Mouse (Mus musculus) adipocyte (in vitro differentiated cells): ENCODE measurements around the gene Nipbl.
"Not testable (repeated sequence)": the region's sequence is repeated elsewhere in the genome, so short reads cannot be mapped to it uniquely, and the experiment has no call there.

Experiments used
- DNase-seq: peaks from one replicate; pipeline ENCODE4 v3.0.0-alpha.2; 2016; ENCODE audit warnings: low spot score

The Nipbl gene

DNA sequence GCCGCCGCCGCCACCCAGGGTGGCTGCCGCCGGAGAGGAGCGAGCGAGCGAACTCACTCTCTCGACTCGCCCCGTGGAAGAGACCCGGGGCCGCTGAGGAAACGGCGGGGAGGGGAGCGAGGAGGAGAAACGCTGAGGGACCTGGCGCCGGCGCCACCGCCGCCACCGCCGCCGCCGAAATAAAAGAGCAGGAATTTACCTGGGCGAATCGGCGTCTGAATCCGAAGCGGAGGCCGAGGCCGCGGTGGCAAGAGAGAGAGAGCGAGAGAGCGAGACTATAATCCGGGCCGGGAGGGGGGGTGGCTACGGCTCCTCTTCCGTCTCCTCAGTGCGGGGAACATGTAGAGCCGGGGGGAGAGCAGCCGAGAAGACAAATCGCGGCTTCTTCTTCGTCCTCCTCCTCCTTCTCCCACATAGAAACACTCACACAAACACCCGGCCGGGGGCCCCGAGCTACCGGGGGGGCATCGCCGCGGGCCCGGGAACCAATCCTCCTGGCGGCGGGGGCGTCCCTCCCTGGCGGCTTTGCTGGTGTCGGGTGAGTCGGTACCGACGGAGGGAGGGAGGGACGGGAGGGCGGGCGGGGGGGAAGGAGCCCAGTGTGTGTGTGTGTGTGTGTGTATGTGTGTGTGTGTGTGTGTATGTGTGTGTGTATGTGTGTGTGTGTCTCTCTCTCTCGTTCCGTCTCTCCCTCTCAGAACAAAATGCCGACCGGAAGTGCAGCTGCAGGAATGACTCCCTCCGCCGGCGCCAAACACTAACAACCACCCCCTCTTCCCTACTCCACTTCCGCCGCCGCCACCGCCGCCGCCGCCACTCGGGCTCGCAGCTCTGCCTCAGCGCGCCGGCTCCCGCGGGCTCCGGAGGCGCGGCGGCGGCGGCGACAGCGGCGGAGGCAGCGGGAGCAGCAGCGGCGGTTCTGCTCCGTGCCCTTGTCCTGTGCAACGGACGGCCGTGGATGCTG, at the start of gene Nipbl:
Nipbl (minus strand) TSS at position 538 of the 964 bp plus-strand sequence.
- peak; percentile 98 for DNase-seq

DNA sequence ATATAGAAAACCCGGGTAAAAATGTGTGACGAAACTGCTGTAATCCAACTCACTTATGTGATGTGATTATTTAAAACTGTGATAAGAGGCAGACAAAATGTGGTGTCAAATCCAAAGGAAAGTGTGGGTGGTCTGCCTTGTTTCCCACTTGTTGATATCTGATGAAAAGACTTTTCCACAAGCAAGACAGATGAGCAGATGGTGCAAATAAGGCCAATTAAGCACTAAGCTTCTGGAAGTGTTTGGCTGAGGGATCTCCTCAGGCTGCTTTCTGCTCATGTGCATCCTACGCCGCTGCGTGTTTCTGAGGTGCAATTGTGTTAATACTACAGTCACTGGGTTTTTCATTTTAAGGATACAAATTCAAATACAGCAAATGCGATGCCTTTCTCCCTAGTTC, 41.0 kb upstream of the Nipbl start:
- DNase-seq = no peak

DNA sequence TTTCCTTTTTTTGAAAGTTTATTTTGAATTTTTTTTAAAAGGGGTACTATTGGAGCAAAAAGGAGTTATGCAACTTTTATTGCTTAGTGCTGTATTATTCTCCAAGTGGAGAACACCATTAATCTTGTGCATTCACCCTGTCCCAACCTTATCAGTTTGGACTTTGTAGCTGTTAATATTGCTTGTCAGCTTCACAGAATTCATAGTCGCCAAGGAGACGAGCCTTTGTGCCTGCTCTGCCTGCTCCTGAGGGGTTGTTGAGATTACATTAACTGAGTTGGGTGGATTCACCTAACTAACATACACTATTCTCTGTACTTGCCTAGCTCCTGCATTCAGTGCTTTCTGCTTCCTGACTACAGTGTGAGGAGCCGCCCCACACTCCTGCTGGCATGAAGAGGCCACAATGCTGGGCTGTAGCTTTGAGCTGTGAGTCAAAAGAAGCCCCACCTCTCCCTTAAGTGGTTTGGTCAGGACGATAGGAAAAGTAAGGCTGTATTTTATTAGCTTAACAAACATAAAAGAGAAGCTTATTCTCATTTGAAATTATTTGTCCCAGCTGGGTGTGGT, 24.8 kb upstream of the Nipbl start:
- no peak for DNase-seq

DNA sequence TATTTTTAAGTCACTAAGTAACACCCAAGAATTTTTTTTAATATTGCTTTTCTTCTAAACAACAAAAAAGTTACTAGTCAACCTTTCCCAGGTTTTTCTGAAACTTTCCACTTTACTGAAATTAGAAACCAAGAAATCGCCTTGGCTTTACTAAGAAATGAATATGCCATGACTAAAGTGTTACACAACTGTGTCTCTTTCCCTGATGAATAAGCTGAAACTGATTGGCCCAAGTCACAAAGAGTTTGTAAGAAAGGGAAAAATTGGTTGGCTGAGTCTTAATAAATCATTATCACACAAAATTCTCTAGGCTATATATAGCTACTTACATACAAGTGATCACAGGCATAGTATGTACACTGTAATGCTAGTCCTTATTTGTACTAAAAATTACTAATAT, 19.3 kb upstream of the Nipbl start:
- DNase-seq = peak; percentile 24

DNA sequence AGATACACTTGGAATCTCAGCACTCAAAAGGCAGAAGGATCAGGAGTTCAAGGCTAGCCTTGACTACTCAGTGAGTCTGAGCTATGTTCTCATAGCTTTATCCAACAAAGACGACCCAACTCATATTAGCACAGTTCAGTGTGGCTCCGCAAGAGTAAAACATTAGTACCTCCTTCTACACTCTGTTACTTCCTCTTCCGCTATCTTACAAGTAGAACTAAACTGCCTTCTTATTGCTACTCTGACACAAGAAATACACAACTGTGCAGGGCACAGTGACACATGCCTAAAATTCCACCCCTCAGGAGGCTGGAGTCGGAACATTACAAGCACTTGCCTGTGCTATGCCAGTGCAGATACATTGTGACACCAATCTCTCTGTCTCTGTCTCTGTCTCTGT, 18.5 kb upstream of the Nipbl start:
- DNase-seq = no peak

DNA sequence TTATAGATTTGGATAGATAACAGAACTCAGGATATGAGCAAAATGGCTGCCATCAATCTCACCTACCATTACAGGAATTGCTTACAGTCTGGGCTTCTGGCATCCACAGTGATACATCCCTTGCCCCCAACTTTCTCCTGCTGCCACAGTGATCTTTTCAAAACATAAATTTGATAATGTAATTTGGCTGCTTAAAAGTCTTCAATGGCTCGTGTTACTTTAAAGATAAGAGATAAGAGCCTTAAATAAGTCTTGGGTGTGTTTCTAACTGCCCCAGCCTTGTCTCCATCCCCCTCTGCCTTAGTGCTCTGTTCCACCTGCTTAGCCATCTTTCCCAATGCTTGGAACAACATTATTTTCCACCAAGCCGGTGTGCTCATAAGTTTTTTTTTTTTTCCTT, 16.6 kb upstream of the Nipbl start:
- no peak for DNase-seq

DNA sequence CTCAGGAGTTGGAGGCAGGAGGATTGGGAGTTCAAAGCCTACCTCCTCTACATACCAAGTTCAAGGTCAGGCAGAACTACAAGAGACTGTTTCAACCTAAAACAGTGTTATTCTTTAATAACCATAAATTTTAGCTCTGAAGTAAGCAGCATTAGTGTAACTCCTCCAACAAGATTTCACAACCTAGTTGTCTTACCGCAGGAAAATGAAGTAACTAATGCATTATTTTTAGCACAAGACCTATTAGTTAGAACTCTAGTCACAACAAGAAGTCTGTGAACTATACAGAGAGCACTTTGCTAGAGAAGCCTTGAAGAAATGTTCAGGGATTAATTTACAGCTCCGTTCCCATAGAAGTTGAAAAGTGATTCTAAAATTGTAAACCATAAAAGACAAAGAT, 15.7 kb upstream of the Nipbl start:
- no peak for DNase-seq

DNA sequence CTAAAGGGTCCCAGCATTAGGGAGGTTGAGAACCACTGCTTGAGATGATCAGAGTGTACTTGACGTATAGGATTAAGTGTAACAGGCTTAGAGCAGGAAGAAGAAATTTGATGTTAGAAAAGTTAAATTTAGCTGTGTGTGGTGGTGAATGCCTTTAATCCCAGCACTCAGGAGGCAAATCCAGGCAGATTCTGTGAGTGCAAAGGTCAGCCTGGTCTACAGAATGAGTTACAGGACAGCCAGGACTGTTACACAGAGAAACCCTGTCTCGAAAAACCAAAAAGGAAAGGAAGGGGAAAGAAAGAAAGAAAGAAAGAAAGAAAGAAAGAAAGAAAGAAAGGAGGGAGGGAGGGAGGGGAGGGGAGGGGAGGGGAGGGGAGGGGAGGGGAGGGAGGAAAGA, 12.0 kb upstream of the Nipbl start:
- not testable (repeated sequence) for DNase-seq

DNA sequence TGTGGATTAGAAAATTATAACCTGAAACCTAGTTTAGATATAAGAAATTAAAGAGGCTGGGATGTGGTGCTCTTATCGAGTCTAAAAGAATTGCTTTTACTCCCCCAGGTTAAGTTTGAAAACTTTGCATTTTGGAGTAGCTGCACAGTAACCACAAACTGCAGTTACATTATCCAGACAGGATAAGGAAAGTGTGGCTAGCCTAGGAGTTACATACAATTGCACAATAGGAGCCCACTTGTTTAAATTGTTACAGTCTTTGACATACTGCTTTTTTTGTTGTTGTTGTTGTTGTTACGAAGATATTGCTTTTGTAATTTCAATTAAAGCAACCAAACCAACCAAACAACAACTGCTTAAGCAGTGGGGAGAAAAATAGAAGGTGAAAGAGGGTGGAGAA, 11.2 kb upstream of the Nipbl start:
- DNase-seq = no peak

DNA sequence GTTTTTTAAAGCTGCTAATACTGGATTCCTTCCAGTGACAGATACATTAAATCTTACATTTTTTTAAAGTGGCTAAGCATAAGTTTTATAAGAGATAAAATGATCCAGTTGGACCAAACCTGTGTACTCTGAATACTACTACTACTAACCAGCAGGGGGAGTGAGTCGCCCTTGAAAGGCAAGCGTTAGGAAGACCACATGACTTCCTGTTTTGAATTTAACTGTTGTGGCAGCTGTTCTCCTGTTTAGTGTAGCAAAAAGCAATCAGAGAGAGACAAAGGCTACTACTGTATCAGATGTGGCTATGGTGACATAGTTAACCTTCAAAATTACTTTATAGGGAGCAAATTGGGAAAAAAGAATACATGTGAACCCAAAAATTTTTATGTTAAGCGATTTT, 6.8 kb upstream of the Nipbl start:
- DNase-seq = peak; percentile 87

DNA sequence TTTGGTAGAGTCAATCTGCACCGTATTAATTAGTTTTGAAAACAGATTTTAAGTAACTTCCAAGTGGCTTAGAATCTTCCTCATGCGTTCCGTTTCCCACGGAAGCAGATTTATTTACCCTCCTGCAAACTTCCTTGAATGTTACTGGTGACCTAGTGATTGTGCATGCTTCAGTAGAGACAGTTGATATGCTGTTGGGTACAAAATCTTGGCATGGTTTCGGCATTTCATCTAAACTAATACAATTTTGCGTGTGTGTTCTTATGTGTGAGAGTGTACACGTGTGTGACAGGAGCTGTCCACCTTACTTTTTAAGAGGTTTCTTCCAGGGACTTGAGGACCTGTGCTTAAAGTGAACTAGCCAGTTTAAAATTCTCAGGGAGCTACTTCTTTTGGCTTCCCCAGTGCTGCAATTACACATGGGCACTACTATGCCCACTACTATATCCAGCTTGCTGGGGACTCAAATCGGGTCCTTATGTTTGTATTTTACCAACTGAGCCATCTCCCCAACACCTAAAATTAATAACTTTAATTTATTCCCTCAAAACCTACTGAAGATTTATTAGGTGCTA, 3.0 kb upstream of the Nipbl start:
- DNase-seq = no peak

DNA sequence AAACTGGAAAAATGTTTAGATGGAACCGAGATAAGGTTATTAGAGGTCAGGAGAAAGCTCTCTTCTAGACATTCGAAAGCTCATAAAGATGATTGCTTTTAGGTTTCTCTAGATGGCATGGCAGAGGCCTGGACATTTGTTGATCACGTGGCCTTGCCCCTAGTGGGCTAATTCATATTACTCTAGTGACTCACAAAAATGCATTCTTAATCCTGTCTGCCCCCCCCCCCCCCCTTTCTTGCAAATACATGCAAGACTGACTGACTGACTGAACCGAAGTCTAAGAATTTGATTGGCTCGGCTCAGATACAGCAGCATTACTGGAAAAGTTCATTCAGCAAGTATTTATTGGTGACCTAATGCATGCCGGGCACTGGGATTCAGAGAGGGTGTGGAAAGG, 2.2 kb upstream of the Nipbl start:
- DNase-seq = peak; percentile 76

DNA sequence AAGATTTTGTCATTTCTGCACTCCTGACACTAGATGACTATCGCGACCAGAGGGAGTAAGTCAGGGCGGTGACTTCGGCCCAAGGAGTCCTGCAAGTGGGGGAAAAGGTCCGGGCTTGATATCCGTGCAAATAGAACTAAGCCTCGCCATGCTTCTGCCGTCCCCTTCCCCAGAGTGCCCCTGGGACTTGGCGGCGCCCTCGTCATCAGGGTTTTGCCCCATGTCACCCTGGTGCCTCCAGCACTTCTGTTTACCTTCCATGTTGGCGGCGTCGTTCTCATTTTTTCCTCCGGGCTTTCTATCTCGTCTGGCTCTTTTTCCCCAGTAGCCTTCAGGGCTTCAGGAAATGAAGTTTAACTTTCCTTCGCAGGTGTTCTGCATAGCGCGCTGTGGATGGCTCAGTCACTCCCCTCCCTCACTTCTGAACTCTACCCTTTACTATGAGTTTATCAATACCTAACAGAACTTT, 1.7 kb upstream of the Nipbl start:
- peak; percentile 46 for DNase-seq

DNA sequence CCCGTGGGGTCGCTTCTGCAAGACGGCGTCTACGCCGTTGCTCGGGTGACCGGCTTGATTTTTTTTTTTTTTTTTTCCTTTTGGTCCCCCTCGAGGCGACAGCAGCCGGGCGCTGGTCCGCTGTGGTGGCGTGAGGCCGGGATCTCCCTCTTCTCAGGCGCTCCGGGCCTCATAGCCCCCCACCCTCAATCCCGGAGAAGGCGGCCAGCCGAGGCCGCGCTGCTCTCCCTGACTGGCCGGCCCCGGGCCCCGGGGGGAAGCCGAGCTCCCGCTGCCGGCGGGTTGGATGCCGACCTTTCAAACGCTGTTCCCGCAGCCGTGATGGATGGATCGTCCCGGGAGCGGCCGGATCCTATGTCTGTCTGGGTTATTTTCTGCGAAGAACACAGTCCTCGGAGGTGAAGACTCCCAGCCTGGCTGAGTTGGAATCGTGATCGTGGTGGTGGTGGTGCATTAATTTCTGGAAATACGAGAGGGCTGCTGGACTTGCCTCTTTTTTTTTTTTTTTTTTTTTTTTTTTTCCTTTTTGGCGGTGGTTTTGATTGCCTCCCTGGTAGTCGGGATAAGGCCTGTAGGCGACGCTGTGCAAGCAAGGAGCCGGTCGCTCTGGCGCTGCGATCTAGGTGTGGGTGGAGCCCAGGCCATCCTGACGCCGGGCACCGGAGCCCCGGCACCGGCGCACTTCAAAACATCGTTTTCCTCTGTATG, 781 bp upstream of the Nipbl start:
- peak; percentile 94 for DNase-seq

DNA sequence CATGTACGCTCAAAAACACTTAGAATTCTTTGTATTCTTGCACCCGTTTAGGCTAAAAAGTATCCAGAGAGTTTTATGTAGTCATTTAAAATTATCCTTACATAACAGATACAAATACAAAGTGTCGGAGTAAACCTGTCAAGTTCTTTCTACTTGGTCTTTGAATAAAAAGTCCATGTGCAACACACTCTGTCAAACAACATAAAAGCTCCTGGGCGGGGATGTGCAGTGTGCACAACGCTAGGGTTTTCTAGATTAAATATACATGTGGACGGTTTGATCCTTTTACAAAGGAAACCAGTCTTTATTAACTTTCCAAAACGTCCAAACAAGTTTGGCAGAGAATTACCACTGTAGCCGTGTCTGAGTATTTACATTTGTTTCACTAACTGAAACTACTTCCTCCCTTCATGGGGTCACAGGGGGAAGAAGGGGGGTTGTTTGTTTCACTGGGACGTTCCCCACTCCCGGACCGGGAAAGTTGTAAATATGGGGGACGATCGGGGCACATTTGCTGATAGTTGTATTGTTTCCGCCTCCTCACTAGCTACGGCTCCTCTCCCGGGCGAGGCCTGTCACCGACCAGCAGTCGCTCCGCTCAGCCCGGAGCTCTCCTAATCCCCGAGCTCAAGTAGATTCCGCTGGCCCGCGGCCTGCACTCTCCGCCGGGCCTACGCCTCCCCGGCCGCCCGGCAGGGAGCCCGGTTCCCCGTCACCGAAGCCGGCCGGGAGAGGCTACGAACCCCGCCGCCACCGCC, 916 bp downstream of the Nipbl start:
- DNase-seq = peak; percentile 78

DNA sequence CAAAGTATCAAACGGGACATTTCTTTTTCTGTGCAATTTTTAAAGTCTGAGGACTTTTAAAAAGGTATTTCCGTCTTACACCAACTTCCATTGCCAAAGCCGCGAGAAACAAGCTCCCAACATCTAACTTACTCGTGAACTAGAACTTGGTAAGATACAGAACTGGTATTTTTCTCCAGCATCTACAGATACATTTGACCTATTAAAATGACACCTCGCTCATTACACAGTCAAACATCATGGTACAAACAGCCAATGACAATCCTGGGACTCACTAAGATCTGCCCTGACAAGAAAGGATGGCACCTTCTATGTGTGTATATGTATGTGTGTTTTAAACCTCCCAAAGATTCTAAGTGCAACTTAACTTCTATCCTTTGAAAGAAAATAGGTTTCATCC, 1.5 kb downstream of the Nipbl start:
- peak; percentile 69 for DNase-seq

DNA sequence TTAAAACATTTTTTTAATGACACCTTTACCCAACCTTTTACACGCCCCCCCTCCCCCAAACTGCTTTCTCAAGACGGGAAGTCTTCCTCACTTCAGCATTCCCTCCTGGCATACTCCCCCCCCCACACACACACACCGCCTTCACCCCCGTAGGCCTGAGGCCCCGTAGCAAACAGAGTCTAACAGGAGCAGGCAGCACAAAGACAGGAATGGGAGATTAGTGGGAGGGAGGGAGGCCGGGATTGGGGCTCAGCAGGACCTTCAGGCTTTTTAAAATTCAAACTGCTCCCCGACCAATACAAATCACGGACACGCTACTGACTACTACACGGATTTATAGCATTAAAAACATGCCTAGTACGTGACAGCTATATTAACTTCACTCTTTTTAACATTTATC, 2.1 kb downstream of the Nipbl start:
- DNase-seq = peak; percentile 48

DNA sequence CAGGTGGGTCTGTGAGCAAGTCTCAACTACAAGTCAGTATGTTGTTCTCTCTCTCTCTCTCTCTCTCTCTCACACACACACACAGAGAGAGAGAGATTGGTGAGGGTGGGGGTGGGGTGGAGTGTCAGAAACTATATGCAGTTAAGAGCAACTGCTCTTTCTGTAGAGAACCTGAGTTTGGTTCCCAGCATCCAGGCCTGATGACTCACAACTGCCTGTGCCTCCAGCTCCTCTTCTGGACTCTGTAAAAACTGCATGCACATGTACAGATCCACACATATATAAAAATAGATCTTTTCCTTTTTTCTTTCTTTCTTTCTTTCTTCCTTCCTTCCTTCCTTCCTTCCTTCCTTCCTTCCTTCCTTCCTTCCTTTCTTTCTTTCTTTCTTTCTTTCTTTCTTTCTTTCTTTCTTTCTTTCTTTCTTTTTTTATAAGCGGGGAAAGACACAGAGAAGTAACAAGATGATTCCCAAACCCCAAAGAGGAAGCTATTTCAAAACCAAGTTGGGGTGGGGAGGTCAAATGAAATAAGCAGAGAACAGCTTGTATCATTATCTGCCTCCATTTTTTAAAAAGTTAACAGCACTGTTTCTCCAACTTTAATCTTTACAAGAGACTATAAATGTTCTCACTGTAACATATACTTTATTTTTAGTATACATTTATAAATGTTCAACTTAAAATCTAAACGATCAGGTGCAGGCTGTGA, 10.9 kb downstream of the Nipbl start:
- DNase-seq = no peak

DNA sequence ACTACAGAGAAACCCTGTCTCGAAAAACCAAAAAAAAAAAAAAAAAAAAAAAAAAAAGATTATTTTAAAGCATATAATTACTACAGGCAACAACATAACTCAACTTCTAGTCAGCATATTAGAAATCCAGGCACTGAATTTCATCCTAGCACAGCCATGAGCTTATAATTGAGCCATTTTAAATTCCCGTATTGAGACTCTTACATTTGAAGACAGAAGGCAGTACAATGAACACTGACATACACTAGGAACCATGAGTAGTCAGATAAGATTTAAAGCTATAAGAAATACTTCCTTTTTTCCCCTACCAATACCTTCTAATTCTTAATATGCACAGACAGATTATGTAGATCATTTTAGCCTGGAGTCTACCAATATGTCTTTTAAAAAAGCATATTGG, 11.7 kb downstream of the Nipbl start:
- no peak for DNase-seq

DNA sequence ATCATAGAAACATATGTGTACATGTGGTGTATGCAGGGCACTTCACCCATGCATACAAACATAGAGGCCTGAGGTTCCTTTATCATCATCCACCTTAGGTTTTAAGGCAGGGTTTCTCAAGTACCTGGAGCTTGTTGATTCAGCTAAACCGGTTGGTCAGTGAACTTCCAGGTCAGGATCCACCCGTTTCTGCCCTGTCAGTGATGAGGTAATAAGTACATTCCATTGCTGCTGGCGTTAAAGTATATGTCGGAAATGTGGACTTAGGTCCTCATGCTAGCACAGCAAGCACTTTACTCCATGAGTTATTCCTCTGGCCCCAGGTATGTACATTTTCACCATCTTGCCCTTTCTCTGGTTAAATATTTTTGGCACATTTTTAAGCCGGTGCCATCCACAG, 14.8 kb downstream of the Nipbl start:
- DNase-seq = no peak

DNA sequence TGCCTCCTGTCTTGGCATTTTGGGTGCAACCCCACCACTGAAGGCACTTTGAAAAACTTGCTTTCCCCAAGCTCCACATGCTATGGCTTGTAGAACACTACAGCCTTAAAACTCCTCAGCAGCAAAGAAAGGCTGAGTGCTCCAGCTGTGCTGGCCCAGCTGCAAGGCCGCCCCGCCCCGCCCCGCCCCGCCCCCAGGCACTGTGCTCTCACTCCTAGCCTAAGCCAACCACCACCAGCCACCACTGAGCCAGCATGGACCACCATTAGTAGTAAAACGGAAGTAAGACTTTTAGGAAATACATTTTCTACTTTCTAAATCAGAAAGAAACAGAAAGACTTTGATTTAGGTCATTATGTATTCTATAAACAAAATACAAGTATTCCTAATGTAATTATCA, 23.4 kb downstream of the Nipbl start:
- DNase-seq = no peak
